Mouse (Mus musculus) gastrocnemius, adult 2 months (tissue): ENCODE measurements around the gene Gm37240. TPM values are rescaled to one million over a fixed set of nuclear protein-coding genes. Genes with fewer than 3 reads are reported as not detected.

ENCODE experiments used
- DNase-seq: peaks from one replicate; pipeline ENCODE4 v3.0.0; 2022
- H3K27ac ChIP-seq: fragments of 200-600 bp; 2 replicates; pipeline ENCODE4 v1.8.1; 2022; ENCODE audit warnings: mild to moderate bottlenecking
- H3K4me3 ChIP-seq: fragments of 200-600 bp; 2 replicates; pipeline ENCODE4 v1.8.1; 2022; ENCODE audit warnings: mild to moderate bottlenecking, moderate library complexity
- CTCF ChIP-seq: fragments of 200-600 bp; IDR thresholded peaks from 2 replicates; pipeline ENCODE4 v1.8.1; 2022; ENCODE audit warnings: antibody characterized with exemption, mild to moderate bottlenecking, moderate library complexity
- intact Hi-C: fragments of 180-260 bp; cut with DNase I; formaldehyde crosslinking; loops from one replicate; pipeline ENCODE4 v1.15.1; 2025
- total RNA-seq, 2 experiments: library from RNA; stranded (reverse); gene quantifications; 2 replicates each; pipeline ENCODE4 v1.2.3; 2021

The Gm37240 gene
- total RNA-seq, 2 experiments from 2014 or later, result 34.5 to 37.4 TPM

DNA sequence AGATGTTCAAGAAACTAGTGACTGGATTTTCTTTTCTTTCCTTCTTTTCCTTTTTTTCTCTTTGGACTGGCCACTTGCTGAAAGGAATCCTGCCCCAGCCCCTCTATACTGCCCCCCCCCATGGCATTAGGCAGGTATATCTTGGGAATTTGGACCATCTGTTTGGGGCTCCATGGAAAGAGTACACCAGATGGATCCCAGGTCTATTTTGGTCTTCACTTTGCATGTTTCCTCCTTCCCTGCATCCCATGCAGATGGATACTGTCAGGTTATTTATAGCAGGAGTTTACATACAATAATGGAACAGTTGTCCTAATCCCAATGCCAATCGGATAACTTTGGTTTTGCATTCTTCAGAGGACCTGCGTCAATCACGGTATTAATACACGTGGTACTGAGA, 845.2 kb downstream of the Gm37240 start:
- no peak for TF ChIP-seq CTCF
- Histone ChIP-seq H3K4me3 (no peak overlapping the region), H3K27ac (no peak overlapping the region)
- no peak for DNase-seq
- intact Hi-C loops, result no loop called here

DNA sequence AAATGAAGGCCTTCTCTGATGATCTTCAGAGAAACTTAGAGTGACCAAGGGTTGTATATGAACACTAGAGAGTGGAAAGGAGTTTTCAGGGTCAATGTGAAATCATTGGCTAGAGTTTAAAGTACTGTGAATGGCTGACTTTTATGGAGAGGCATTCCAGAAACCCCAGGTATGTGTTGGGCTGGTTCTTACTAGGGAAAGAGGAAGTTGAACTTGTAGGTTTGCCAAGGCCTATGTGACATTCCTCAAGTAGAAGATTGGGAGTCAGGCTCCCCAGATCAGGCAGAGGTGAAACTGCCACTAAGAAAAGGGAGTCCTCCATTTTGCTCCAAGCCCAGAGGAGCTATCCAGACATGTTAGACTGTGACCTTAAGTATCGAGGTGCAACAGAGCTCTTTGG, 858.2 kb downstream of the Gm37240 start:
- no peak for DNase-seq
- no peak overlapping the region for H3K27ac ChIP-seq
- TF ChIP-seq CTCF, result no peak
- no peak overlapping the region for H3K4me3 ChIP-seq
- intact Hi-C loops, result no loop called here

DNA sequence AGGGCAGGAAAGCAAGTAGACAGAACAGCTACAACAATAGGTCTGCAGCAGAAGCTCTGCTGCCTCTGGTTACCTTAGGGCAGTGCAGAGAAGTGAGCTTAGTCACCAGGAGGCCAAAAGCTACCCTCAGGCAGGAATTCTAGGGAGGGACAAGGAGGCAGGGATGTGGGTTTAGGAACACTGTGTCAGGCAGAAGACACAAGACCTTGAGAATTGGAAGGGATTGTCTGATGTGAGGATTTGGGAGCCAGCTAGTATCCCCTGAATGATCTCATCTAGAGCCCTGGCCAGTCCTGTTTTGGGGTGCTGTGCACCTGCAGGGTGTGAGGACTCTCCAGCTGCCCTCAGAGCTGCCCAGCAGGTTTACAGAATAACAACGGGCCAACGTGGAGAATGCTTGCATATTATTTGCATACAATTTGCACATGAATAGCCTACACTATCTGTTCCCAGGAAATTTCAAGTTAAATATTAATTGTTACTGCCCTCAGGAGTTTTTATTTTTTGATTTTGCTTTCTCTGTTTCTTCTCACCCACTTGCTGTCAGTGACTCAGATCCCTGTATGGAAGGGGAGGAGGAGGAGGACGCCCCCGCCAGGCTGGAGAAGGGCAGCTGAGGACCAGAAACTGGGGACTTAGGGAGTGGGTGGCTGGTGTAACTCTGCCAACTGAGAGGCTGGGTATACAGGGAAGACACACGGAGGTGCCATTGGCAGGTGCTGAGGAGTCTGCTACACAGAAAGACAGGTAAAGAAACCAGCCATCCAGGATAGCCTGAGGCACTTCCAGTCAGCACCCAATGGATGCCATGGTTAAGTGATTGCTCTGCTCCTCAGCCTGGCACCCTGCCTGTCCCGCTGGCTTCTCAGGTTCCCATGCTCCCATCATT, 862.3 kb downstream of the Gm37240 start:
- TF ChIP-seq CTCF, result no peak
- DNase-seq, result no peak
- H3K27ac ChIP-seq, result no peak overlapping the region
- intact Hi-C loops, result no loop called here
- H3K4me3 ChIP-seq, result no peak overlapping the region

DNA sequence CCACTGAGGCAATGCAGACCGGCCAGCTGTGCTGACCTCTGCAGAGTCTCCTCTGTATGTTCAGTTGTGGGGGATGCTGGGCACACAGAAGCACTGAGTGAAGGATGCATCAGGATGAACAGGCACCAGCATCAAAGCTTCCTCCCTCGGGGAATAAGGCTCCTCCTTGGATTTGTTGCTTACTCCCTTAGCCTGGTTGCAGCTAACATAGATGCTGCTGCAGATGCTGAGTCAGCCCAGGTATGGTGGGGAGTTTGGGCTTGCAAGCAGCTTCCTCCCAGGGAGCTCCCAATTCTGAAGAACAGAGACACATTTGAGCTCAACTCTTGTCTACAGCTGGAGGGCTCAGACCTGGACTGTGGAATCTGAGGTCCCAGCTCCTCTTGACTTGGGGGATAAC, 863.1 kb downstream of the Gm37240 start:
- intact Hi-C loops, result no loop called here
- Histone ChIP-seq H3K27ac (no peak overlapping the region), H3K4me3 (no peak overlapping the region)
- no peak for DNase-seq
- no peak for TF ChIP-seq CTCF

DNA sequence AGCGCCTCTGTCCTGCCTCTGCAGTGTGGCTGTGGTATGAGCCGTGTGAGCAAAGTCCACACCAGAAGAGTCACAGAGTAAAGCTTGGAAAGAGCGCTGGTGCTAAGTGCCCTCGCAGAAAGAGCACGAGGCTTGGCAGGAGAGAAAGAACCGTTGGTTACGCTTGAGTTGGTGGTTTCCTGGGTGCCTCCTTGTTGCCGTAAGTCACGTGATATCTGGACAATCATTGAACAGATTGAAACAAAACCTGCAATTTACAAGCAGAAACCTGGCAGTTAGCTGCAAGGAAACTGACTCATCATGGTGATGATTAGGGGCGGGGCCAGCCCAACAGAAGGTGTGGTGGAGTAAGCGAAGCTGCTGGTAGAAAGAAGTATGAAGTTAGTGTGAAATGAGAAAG, 864.5 kb downstream of the Gm37240 start:
- no peak for TF ChIP-seq CTCF
- no peak for DNase-seq
- no peak overlapping the region for H3K27ac ChIP-seq
- intact Hi-C loops, result no loop called here
- H3K4me3 ChIP-seq, result no peak overlapping the region

DNA sequence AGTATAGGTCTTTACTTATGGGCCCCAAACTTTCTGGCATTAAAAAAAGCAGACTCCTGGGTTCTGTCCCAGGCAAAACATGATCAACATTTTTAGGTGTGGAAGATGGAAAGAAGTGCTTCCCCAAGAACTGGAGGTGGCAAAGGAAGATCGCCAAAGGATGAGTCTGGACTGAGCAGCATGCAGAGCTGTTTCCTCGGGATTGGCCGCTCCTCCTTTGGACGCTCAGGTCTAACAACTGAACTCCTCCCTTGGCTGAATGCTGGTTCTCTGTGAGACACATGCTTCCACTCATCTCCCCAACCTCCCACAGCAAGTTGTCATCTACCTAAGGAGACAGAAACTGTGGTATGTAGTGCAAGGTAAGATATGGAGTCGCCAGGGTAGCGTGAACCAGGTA, 865.5 kb downstream of the Gm37240 start:
- DNase-seq, result no peak
- intact Hi-C loops, result no loop called here
- no peak for TF ChIP-seq CTCF
- no peak overlapping the region for H3K4me3 ChIP-seq
- peak overlapping the region; percentile 43; the same call in 1 of the 2 replicates for H3K27ac ChIP-seq

DNA sequence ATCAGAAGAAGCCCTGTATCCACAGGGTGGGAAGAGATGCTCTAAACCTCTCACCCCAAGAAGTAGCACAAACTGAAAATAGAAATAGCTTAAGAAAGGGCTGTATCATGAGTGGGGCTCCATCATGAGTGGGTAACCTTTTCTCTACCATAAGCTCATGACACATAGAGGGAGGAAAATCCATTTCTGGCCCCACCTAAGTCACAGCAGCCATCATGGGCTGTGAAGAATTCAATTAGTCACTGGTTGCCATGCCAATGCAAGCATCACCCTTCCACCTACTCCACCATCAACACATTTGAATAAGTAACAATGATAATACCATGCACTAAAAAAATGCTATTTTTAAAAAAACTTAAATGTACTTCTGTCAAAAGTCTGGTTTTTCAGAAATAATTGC, 867.2 kb downstream of the Gm37240 start:
- no peak overlapping the region for H3K4me3 ChIP-seq
- H3K27ac ChIP-seq, result no peak overlapping the region
- no peak for DNase-seq
- TF ChIP-seq CTCF, result no peak
- intact Hi-C loops, result no loop called here

DNA sequence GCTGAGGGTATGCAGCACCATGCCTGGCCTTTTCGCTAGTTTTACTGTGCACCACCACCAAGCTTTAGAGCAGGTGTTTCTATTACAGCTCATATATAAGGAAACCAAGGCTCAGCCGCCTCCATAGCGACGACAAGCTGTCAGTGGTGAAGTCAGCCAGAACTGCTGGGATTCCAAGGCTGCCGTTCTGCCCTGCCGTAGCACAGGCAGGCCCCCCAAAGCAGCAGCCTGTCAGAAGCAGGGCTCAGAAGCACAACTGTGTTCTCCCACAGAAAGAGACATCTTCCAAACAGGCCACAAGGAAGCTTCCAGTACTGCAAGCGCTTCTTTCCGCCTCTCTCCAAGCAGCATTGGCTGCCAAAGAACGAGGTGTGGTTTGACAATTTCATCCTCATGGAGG, 871.7 kb downstream of the Gm37240 start:
- no peak overlapping the region for H3K4me3 ChIP-seq
- DNase-seq, result no peak
- H3K27ac ChIP-seq, result no peak overlapping the region
- intact Hi-C loops, result no loop called here
- TF ChIP-seq CTCF, result no peak

DNA sequence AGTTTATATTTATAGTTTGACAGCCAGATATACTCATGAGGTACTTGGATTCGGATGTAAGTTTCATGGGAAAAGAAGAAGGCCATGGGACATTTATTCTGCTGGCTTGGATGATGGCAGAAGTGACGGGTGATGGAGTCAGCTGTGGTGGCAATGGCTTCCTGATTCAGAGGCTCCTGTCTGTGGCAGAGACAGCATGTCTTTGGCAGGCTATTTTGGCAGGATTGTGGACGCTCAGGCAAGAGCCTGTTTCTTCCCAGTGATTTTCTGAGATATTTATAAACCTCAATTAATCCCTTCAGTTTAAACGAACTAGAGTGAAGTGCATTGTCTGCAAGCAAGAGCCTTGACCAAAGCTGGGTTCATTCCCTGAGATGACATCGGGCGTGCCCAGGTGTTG, 874.4 kb downstream of the Gm37240 start:
- no peak overlapping the region for H3K4me3 ChIP-seq
- intact Hi-C loops, result no loop called here
- H3K27ac ChIP-seq, result no peak overlapping the region
- DNase-seq, result no peak
- no peak for TF ChIP-seq CTCF

DNA sequence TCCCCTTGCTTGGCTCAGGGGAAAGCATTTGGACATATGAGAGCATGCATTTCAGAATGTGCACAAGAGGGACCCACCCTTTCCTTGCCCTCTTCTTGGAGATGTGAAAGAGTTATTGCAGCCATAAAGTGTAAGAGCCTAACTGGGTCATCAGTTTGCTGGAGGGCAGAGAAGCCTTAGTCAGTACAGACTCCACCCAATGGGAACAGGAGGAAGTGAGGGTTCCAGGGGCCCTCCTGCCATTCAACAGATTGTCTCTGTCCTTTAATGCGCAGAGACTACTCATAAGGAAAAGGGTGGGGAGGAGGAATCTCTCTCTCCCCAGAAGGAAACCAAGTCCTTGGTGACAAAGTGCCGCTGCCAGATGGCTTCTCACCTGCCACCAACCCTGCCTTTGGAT, 882.1 kb downstream of the Gm37240 start:
- intact Hi-C loops, result no loop called here
- H3K27ac ChIP-seq, result no peak overlapping the region
- DNase-seq, result no peak
- H3K4me3 ChIP-seq, result no peak overlapping the region
- no peak for TF ChIP-seq CTCF

DNA sequence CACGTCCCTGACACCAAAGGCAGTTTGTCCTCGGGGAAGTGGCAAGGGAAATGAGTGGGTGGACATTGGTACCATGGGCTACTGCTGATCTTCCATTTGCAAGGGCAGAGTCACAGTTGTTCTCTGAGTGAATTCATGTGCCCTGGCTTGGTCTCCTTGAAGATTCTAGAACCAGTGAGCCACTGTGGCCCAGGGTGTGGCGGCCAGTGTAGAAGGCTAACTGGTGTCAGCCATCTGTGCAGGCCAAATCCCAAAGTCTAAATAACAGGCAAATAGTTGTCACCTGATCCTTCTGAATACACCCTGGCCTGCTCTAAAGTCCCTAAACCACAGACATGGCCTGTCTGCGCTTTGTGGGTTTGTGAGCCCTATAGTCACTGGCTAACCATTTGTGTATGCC, 898.4 kb downstream of the Gm37240 start:
- TF ChIP-seq CTCF, result no peak
- Histone ChIP-seq H3K27ac (no peak overlapping the region), H3K4me3 (no peak overlapping the region)
- intact Hi-C loops, result no loop called here
- no peak for DNase-seq

DNA sequence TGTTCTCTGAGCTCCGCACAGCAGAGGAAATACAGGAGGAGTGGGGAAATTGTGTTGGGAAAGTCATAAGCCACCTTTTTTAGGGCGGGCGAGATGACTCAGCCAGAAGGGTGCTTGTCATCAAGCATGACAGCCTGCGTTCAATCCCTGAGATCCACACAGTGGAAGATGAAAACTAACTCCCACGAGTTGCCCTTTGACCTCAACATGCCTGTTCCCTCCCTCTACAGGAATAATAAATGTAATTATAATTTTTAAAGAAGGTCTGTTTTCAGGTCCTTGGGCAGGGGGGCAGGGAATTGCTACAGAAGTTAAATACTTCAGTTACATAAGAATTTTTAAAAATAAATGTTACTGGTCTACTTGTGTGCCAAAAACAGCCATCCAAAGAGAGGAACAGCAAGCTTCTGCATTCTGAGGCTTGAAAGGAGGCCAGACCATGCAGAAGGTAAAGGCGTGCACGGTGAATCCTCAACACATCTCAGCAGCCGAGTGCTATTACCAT, 902.1 kb downstream of the Gm37240 start:
- no peak overlapping the region for H3K27ac ChIP-seq
- TF ChIP-seq CTCF, result no peak
- intact Hi-C loops, result no loop called here
- DNase-seq, result no peak
- H3K4me3 ChIP-seq, result no peak overlapping the region

DNA sequence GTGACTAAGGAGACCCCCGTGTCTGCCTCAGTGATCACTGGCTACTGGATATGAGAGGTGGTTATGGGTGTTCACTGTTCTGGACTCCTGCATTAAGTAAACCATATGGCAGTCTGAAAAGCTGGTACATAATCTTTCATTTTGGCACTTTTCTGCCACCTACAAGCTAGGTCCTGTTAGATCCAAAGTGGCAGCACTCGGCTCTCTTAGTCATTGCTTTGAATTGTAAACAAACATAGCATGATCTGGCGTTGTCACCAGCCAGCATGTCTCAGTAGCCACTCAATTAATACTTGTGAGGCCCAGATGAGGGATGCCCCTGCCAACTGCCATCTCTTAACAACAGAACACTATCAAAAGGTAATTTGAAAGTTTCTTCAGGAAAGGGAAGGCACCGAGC, 904.6 kb downstream of the Gm37240 start:
- intact Hi-C loops, result no loop called here
- DNase-seq, result no peak
- Histone ChIP-seq H3K27ac (no peak overlapping the region), H3K4me3 (no peak overlapping the region)
- TF ChIP-seq CTCF, result no peak

DNA sequence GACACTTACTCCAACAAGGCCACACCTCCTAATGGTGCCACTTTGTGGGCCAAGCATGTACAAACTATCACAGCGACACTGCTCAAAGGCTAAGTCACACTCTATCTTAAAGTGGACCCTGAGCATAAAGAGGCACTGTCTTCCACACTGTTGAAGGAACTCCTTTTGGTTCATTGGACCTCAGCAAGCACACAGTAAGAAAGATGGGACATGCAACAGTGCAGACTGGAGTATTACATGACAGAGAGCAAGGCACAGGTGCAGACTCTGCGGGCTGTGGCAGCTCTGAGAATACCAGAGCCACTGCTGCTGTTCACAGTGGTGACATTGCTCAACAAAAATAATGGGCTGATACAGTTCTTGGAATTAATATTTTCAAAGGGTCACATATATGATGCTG, 907.2 kb downstream of the Gm37240 start:
- no peak for TF ChIP-seq CTCF
- no peak for DNase-seq
- H3K4me3 ChIP-seq, result no peak overlapping the region
- intact Hi-C loops, result no loop called here
- H3K27ac ChIP-seq, result no peak overlapping the region
